Mouse (Mus musculus): ENCODE results near the gene Fat1.

Fat1 gene

GRCm38 (mm10) chr8:44962572-44963231 is 27.5 kb downstream of the Fat1 start:
- no peak for DNase-seq

GRCm38 (mm10) chr8:44967521-44968039 is 32.3 kb downstream of the Fat1 start:
- no peak for DNase-seq

DNA sequence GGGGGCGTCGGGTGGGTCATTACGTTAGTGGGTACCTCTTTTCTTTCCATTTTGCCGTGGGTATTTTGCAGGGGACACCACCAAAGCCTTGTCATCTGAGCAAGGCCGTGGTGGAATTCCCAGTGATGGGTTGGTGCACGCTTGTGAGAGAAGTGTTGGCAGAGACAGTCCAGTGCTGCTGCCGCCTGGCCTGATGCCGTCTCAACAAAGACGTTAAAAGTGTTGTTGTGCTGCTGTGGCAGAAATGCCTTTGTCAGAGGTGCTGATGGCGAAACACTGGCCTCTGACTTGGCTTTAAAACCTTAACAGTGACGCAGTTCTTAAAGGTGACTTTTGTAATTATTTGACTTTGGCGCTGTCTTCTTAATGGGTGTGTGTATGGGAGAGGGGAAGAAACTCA is 34.8 kb downstream of the Fat1 start:
- no peak for DNase-seq

- no peak for DNase-seq
These were observed 36.1 kb downstream of the Fat1 start for GRCm38 (mm10) chr8:44971346-44971745.

- DNase-seq = no peak
These were observed 36.7 kb downstream of the Fat1 start for GRCm38 (mm10) chr8:44971964-44972363.

DNA sequence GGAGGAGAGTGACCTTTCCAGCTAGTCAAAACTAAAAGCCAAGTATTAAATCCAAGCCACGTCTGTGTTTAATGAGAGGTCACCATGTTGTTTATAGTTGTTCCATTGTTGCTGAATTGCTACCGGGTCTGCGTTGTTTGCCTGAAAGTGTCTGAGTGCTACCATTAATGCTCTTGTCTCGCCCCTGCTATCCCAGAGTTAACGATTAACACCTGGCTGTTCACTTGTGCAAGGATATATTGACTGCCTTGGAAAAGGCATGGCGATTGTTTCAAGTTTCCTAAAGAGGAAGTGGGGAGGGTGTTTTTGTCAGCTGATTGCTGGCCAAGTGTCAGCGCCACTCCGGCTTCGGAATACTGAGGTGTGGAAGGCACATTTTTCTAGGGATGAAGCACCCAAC is 39.9 kb downstream of the Fat1 start:
- no peak for DNase-seq

- DNase-seq = no peak
These were observed 40.4 kb downstream of the Fat1 start for GRCm38 (mm10) chr8:44975654-44976053.

DNA sequence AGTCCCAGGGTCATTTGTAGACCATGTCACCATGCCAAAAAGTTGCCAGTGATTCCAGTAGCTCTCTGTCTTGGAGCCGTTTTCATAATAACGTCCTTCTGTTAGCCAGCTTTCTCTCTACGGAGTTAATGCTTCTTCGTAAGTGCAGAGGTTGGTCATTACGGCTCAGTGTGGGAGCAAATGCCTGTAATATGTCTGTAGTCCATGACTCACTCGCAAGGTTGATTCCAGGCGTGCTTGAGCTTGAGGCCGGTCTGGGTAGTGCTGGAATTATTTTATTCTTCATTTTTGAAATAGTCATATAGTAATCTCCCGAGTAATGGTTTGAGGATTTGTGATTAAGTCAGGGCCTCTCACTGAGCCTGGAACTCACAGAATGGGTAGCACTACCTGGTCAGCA is 43.4 kb downstream of the Fat1 start:
- no peak for DNase-seq

DNA sequence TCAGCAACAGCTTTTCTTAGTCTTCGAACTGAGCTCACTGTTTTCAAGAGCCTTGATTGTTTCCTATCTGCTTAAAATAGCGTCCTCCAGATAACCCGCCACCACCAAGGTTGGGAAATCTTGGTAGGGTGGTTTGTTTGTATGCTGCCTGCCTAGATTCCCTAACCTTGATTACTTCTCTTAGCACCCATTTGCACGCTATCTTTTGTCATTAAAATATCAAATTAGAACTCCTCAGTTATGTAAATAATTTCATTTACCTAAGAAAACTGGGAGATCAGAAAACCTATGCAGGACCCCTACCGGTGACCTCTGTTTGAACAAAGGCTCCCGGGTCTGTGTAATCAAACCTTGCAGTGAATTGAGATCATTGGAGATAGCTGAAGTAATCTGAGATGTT is 44.0 kb downstream of the Fat1 start:
- DNase-seq = no peak

DNA sequence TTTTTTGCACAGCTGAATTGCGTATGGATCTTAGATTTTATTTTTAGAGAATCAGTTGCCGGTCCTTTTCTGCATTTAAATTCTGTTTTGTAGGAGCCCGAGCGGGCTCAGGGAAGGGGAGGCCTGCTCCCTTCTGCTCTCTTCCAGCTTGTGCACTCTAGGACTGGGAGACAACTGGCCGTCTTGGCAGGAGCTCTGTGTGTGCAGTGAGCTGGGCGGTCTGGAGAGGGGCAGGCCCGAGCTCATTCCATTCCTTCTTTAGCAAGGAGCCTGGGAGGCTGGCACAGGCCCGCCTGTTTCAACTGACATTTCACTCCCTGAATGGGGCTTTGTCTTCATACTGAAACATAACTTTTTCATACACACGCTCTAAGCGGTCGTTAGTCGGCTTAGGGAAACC is 44.8 kb downstream of the Fat1 start:
- DNase-seq = peak; percentile 69

DNA sequence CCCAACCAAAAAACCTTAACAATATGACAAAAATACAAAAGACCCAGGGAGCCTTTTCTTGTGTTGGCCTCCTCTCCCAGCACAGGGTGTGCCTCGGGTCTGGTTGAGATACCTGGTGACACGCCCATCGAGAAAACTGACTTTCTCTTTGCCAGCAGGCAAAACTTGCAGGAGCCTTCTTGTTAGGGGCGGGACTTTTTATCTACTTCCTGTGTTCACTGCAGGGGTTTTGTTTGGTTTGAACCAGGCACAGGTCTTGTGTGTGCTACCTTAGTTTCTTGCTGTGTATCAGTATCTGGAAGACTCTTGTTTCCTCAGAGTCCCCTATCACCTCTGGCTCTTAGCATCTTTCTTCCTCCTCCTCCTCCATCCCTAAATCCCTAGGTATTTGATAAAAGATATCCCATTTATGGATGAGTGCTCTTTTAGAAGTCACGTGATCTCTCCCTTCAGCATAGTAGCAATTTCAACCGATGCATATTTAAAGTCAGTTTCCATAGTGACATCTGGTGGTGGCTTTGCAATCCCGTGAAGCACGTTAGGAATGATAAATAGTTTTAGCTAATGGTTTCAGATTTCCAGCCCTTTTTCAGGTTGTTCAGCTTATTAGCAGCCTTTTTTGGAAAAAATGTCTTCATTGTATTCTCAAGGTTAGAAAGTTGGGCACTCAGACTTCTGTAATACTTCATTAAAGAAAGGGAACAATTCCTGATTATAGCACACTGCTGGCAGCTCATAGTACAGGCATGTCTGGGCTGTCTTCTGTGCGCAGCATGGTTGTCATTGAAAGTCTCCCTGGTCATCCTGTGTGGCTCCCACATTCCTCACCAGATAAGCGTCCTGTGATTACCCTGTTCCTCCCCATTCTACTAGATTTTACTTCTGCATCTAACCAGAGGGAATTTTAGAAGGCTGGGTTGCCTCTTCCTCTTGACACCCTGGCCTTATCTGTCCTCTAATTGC is 50.4 kb downstream of the Fat1 start:
- DNase-seq = no peak

DNA sequence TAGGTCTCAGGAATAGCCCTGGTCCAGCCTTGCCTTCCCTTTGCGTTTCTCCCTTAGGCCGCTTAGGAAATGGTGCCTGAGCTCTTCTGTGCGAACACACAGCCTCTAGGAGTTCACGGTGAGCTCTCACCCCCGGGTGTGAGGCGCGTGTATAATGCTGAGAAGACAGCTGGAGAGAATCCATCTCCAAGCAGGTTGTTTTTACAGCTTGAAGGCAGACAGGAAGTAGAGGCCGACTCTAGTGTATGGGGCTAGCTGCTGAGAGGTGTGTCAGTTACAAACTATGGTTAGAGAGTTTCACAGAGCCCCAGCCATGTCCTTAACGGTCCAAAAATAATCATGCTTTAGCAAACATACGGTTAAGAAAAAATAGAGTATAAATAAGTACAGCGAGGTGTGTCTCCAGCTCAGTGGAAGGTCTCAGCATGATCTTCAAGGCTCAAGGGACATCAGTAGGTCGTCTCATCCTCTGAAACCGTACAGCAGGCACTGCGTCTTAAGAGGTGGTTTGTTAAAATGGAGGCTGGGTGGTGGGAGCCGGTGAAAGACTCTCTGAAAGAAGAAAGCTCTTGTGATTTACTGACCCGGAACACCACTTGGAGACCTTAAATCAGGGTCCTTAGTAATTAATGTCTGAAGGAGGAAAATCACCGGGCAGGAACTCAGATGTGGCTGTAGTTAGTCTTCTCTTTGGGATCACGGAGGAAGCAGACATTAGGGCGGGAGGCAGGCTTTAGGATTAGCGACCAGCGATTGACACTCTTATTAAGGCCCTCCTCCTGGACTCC is 56.6 kb downstream of the Fat1 start:
- no peak for DNase-seq

GRCm38 (mm10) chr8:44992664-44993063 is 57.4 kb downstream of the Fat1 start:
- DNase-seq = no peak

DNA sequence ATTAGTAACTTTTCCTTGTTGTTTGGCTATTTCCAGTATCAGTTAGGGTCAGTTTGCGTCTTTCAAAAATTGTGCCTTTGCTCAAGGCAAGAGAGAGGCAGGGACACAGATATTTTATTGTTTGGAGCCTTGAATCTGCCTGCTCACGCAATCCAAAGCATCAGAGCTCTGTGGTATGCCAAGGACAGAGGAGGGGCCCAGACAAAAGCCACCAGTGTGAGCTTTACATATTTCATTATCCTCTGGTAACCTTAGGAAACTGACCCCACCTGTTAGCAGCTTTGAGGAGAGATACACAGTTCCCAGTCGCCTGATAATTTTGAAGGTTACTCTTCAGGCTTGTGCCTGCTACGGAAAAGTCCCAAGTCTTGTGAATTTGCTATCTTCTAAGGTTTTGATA is 58.1 kb downstream of the Fat1 start:
- DNase-seq = no peak

- no peak for DNase-seq
These were observed 61.2 kb downstream of the Fat1 start for GRCm38 (mm10) chr8:44996493-44996892.

DNA sequence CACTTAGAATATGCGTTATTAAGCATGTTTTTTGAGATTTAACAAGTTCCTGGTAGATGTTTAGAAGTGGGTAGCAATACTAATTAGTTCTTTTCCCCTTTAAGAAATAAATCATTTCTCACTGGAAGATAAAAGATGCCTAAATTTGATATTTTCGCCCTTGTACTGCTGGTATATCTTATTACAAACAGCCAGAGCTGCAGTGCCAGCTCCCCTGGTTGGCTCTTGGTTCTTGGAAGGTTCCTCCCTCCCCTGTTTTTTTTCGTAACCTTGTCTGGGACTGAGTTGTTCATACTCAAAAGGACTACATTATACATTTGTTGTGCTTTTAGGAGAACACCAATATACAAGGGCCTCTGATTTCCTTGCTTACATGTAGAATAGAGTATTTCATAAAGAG is 62.1 kb downstream of the Fat1 start:
- DNase-seq = peak; percentile 0

GRCm38 (mm10) chr8:44997829-44998228 is 62.6 kb downstream of the Fat1 start:
- DNase-seq = no peak

DNA sequence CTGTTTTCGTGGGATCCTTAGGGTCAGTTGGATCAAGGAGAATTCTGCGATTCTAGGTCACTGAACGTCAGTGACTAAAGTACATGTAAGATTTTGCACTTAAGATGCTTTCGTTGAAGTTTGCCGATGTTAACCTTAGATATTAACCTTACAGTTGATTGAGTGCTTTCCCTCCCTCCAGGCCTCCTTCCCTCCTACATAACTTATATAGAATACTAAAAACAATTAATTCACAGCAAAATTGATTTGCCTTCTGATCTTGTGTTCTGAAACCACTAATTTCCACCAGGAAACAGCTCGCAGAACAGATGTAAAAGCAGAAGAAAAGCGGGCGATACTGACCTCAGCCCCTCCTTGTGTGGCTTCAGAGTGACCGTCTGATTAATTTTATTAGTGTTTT is 63.0 kb downstream of the Fat1 start:
- DNase-seq = no peak

- peak; percentile 79 for DNase-seq
These were observed 63.5 kb downstream of the Fat1 start for GRCm38 (mm10) chr8:44998681-44999277.

DNA sequence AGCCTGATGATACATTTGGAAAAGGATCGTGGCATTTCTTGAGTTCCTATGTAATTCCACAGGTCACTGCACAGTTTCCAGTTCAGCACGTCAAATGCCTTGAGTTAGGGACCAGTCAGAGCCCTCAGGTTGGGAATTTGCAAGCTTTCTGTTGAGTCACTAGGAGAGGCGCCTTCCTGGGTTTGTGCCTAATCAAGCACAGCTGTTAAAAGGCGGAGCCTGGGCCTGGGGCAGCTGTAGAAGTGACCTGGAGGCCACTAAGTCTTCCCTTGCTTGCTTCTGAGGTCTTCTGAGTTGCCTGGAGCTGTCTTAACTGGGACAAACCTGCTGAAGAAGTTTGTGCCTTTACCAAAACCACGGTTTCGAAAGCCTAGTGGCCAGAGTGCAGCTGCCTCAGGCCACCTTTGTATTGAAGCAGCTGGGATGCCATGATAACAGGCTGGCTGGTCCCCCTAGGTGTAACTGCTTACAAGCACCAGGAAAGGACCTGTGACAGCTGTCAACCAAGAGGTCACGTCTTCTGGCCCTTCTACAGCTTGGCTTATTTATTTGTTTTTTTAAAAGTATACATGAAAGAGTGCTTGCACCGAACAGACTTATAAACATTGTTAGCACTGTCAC is 66.4 kb downstream of the Fat1 start:
- peak; percentile 10 for DNase-seq

- no peak for DNase-seq
These were observed 67.4 kb downstream of the Fat1 start for GRCm38 (mm10) chr8:45002686-45003085.

- DNase-seq = no peak
These were observed 68.8 kb downstream of the Fat1 start for GRCm38 (mm10) chr8:45004021-45004420.
